Mouse (Mus musculus) C2C12 (cell line): ENCODE data around the gene Mapt.

Source experiments
- CTCF ChIP-seq: IDR thresholded peaks from one replicate; pipeline ENCODE4 v1.5.1; 2011; ENCODE audit not compliant: control insufficient read depth, insufficient read depth, insufficient read length
- FOSL1 ChIP-seq: IDR thresholded peaks from one replicate; pipeline ENCODE4 v1.8.0; 2011; ENCODE audit warnings: mild to moderate bottlenecking, low read length; ENCODE audit not compliant: poor library complexity, insufficient read depth, severe bottlenecking
- MAX ChIP-seq: IDR thresholded peaks from one replicate; pipeline ENCODE4 v1.6.1; 2011; ENCODE audit warnings: mild to moderate bottlenecking, control low read depth
- MYOD1 ChIP-seq: IDR thresholded peaks from one replicate; pipeline ENCODE4 v1.6.1; 2011; ENCODE audit warnings: low read depth; ENCODE audit not compliant: control insufficient read depth, insufficient read length
- MYOG ChIP-seq: IDR thresholded peaks from one replicate; pipeline ENCODE4 v1.6.1; 2011; ENCODE audit not compliant: control insufficient read depth, insufficient read length; ENCODE audit errors: extremely low read depth
- USF1 ChIP-seq: IDR thresholded peaks from one replicate; pipeline ENCODE4 v1.6.1; 2011; ENCODE audit warnings: low read depth, mild to moderate bottlenecking, control low read depth, moderate library complexity

GRCm38 (mm10) chr11:104295656-104296055 is 64.5 kb downstream of the Mapt start:
- TF ChIP-seq CTCF (no peak), FOSL1 (no peak), USF1 (peak; percentile 26), MAX (peak; percentile 51), MYOD1 (no peak), MYOG (no peak)
